Mouse (Mus musculus) liver, postnatal 0 days (tissue): ENCODE data around the gene Cpne5. TPM values are rescaled to one million over a fixed set of nuclear protein-coding genes. Genes with fewer than 3 reads are reported as not detected.

ENCODE experiments used
- ATAC-seq: fragments of 200-750 bp; cut with Nextera tagmentation; 2 replicates; pipeline ENCODE4 v1.8.0; 2017; ENCODE audit warnings: mild to moderate bottlenecking, moderate library complexity
- DNase-seq: peaks from one replicate; pipeline ENCODE4 v3.0.0-alpha.2; 2016
- H3K27ac ChIP-seq: fragments of 300-500 bp; sonication (generic); 2 replicates; pipeline ENCODE4 v1.5.1; 2014; ENCODE audit warnings: antibody characterized with exemption, moderate library complexity, mild to moderate bottlenecking, low read depth
- H3K27me3 ChIP-seq: fragments of 300-500 bp; sonication (generic); 2 replicates; pipeline ENCODE4 v1.6.1; 2014; ENCODE audit warnings: low read length, control low read depth, mixed read lengths; ENCODE audit not compliant: insufficient read depth
- H3K36me3 ChIP-seq: fragments of 300-500 bp; sonication (generic); replicated peaks from 2 replicates; pipeline ENCODE4 v1.6.1; 2014; ENCODE audit warnings: mild to moderate bottlenecking, control low read depth, low read length, moderate library complexity, mixed read lengths; ENCODE audit not compliant: insufficient read depth
- H3K4me1 ChIP-seq: fragments of 300-500 bp; sonication (generic); 2 replicates; pipeline ENCODE4 v1.6.1; 2014; ENCODE audit warnings: antibody characterized with exemption, mild to moderate bottlenecking, control low read depth; ENCODE audit not compliant: insufficient read depth
- H3K4me2 ChIP-seq: fragments of 300-500 bp; sonication (generic); 2 replicates; pipeline ENCODE4 v1.6.1; 2014; ENCODE audit warnings: low read depth, mild to moderate bottlenecking, low read length, moderate library complexity, mixed read lengths
- H3K4me3 ChIP-seq: fragments of 300-500 bp; sonication (generic); 2 replicates; pipeline ENCODE4 v1.5.1; 2014; ENCODE audit warnings: low read depth, low read length
- H3K9ac ChIP-seq: fragments of 300-500 bp; sonication (generic); replicated peaks from 2 replicates; pipeline ENCODE4 v1.6.1; 2014; ENCODE audit warnings: mild to moderate bottlenecking, moderate library complexity
- H3K9me3 ChIP-seq: fragments of 300-500 bp; sonication (generic); 2 replicates; pipeline ENCODE4 v1.6.1; 2016; ENCODE audit warnings: mild to moderate bottlenecking, control low read depth, low read length, mixed read lengths
- CTCF ChIP-seq: sonication (generic); IDR thresholded peaks from 2 replicates; pipeline ENCODE4 v1.5.1; 2016; ENCODE audit warnings: antibody characterized with exemption, low read depth
- EP300 ChIP-seq: IDR thresholded peaks from 2 replicates; pipeline ENCODE4 v1.6.1; 2016; ENCODE audit warnings: antibody characterized with exemption, low read depth, mild to moderate bottlenecking
- WGBS: fragments of 180-500 bp; shearing (Covaris S2); extraction: QIAGEN DNeasy Blood & Tissue Kit; methylation state at CpG from one replicate; pipeline ENCODE4 v1.1.7; 2014; ENCODE audit not compliant: insufficient replicate concordance; 5-methylcytosine and 5-hydroxymethylcytosine counted together
- polyA plus RNA-seq: library from polyadenylated mRNA; unstranded; fragments of >200 nt; fragmentation: Nextera tagmentation; extraction: Ambion mirVana; gene quantifications from 2 replicates; pipeline ENCODE4 v1.2.1, GENCODE M21; 2015

The Cpne5 gene
- polyA plus RNA-seq, 1 experiment from 2014 or later, result 0.46 TPM

GRCm38 (mm10) chr17:29210037-29210436 is 27.9 kb downstream of the Cpne5 start:
- H3K9me3 ChIP-seq, result no peaks in the 10 kb centered on the region
- no peaks in the 10 kb centered on the region for H3K36me3 ChIP-seq
- peaks cover 3% of the 10 kb centered on the region; the same call in 1 of the 2 replicates for H3K27me3 ChIP-seq
- no peak overlapping the region for H3K4me3 ChIP-seq
- no peak overlapping the region for H3K27ac ChIP-seq
- H3K9ac ChIP-seq, result no peak overlapping the region
- WGBS, result 80% methylated on average over 3 of the region's 3 CpGs
- no peak overlapping the region for H3K4me2 ChIP-seq
- H3K4me1 ChIP-seq, result no peaks in the 10 kb centered on the region
- DNase-seq (no peak), ATAC-seq (peak; percentile 92)
- TF ChIP-seq CTCF (no peak), EP300 (no peak)

DNA sequence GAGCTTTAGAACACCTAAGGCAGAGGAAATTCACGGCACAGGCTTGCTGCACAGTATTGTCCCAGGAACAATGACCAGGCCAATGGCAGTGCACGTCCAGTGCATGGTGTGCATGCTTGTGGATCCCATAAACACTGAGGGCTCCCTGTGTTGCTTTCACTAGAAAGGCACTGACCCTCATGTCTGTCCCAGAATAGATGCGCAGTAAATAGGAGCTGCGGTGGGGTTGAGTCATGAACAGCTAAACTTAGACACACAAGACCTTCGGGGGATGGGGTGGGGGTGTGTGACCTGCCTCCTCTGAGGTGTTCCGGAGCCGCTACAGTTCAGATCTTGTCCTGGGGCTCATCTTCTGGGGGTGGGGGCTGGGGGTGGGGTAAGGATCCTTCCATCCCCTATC is 31.9 kb downstream of the Cpne5 start:
- DNase-seq (no peak), ATAC-seq (no peak)
- H3K27ac ChIP-seq, result no peak overlapping the region
- WGBS, result 74% methylated on average over 7 of the region's 7 CpGs
- no peaks in the 10 kb centered on the region for H3K27me3 ChIP-seq
- no peak for TF ChIP-seq EP300
- no peak for TF ChIP-seq CTCF
- H3K4me1 ChIP-seq, result no peaks in the 10 kb centered on the region
- H3K36me3 ChIP-seq, result no peaks in the 10 kb centered on the region
- H3K9me3 ChIP-seq, result no peaks in the 10 kb centered on the region
- H3K9ac ChIP-seq, result no peak overlapping the region
- no peak overlapping the region for H3K4me2 ChIP-seq
- no peak overlapping the region for H3K4me3 ChIP-seq

DNA sequence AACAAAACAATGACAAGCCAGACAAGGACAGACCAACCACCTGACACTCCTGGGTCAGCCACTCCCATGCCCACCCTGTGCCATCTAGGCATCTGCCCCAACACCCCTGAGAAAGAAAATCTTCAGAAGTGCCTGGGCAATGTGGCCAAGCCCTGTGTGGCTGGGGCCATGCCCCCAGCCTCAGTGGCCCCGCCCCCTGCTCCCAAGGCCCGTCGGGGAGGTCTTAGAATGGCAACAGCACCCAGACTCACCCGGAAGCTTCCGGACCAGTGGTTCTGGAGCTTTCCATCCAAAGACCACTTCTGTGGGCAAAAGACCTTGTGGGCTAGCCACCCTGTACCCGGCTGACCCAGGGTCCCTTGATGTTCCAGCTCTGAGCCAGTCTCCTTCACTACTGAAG is 35.4 kb downstream of the Cpne5 start:
- Histone ChIP-seq H3K4me2 (no peak overlapping the region), H3K9ac (no peak overlapping the region)
- 69% methylated on average over 6 of the region's 6 CpGs for WGBS

GRCm38 (mm10) chr17:29199821-29200220 is 38.1 kb downstream of the Cpne5 start:
- Histone ChIP-seq H3K4me3 (no peak overlapping the region), H3K27me3 (no peaks in the 10 kb centered on the region), H3K4me1 (no peaks in the 10 kb centered on the region), H3K36me3 (no peaks in the 10 kb centered on the region), H3K4me2 (no peak overlapping the region), H3K9me3 (no peaks in the 10 kb centered on the region), H3K27ac (no peak overlapping the region), H3K9ac (no peak overlapping the region)
- ATAC-seq (no peak), DNase-seq (no peak)
- no peak for TF ChIP-seq EP300
- TF ChIP-seq CTCF, result no peak
- WGBS, result 57% methylated on average over 6 of the region's 7 CpGs

More for the DNA sequence above, 35.4 kb downstream of the Cpne5 start:
- DNase-seq (no peak), ATAC-seq (no peak)
- Histone ChIP-seq H3K4me1 (no peaks in the 10 kb centered on the region), H3K4me3 (no peak overlapping the region), H3K9me3 (no peaks in the 10 kb centered on the region), H3K27ac (no peak overlapping the region), H3K36me3 (no peaks in the 10 kb centered on the region), H3K27me3 (no peaks in the 10 kb centered on the region)
- TF ChIP-seq EP300, result no peak
- TF ChIP-seq CTCF, result no peak

DNA sequence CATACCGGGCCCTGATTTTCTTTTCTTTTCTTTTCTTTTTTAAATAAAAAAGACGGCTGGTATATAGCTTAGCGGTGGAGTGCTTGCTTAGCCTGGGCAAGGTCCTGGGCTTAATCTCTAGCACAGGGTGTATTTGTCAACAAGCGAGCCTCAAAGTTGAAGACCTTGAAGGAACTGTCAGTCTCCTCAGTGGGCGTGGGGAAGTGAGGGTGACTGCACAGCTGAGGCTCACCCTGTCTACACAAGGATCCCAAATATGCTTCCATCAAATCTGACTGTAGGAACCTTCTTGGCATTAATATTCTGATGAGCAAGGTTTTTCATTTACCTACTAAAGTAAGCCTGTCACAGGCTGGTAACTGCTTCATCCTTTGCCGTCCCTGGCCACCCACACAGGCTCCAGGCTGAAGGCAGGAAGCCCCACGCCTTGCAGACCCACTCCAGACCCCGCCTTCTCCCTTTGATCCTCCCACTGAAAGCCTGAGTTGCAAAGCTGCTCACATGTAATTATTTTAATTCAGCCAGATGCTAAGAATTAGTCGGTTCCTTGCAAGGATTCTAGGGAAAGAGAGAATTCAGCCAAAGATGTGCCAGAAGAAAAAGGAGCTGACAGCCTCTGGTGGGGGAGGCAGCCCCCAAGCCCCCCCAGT is 38.7 kb downstream of the Cpne5 start:
- H3K27ac ChIP-seq, result no peak overlapping the region
- H3K9ac ChIP-seq, result no peak overlapping the region
- no peaks in the 10 kb centered on the region for H3K9me3 ChIP-seq
- no peaks in the 10 kb centered on the region for H3K27me3 ChIP-seq
- H3K4me2 ChIP-seq, result no peak overlapping the region
- H3K4me3 ChIP-seq, result no peak overlapping the region
- H3K36me3 ChIP-seq, result no peaks in the 10 kb centered on the region
- DNase-seq, result no peak
- TF ChIP-seq EP300, result no peak
- no peak for TF ChIP-seq CTCF
- 42% methylated on average over 9 of the region's 9 CpGs for WGBS
- ATAC-seq, result no peak
- H3K4me1 ChIP-seq, result no peaks in the 10 kb centered on the region

- WGBS, result 49% methylated on average over 4 of the region's 4 CpGs
- ATAC-seq, result no peak
Measured at GRCm38 (mm10) chr17:29195579-29195978, 42.4 kb downstream of the Cpne5 start.

More at GRCm38 (mm10) chr17:29195579-29195978, 42.4 kb downstream of the Cpne5 start:
- H3K4me2 ChIP-seq, result no peak overlapping the region
- no peak for TF ChIP-seq CTCF
- TF ChIP-seq EP300, result no peak
- H3K9ac ChIP-seq, result no peak overlapping the region
- H3K4me3 ChIP-seq, result no peak overlapping the region
- H3K36me3 ChIP-seq, result no peaks in the 10 kb centered on the region
- no peak overlapping the region for H3K27ac ChIP-seq
- no peaks in the 10 kb centered on the region for H3K9me3 ChIP-seq
- no peak for DNase-seq
- H3K4me1 ChIP-seq, result no peaks in the 10 kb centered on the region
- H3K27me3 ChIP-seq, result peaks cover 3% of the 10 kb centered on the region; the same call in 1 of the 2 replicates
